Mouse (Mus musculus) heart, adult 2 months (tissue): ENCODE measurements around the gene Trim30c. TPM values are rescaled to one million over a fixed set of nuclear protein-coding genes. Genes with fewer than 3 reads are reported as not detected.

Experiments used
- polyA plus RNA-seq: library from polyadenylated mRNA; depleted of rRNA; stranded (reverse); fragments of >200 nt; gene quantifications from 2 replicates; pipeline ENCODE4 v1.2.3, GENCODE M21; 2012; rRNA removed
- total RNA-seq, 2 experiments: library from RNA; stranded (reverse); gene quantifications; 2 replicates each; pipeline ENCODE4 v1.2.3; 2021

Gene Trim30c
- total and polyA plus RNA-seq, 3 experiments: 0.08 to 0.20 (median 0.18) TPM

Other genes starting within 250 kb of the Trim30c start
- gene Olfm5, start 236.0 kb downstream of the Trim30c start, total RNA-seq: not detected
- gene Olfm5, start 236.0 kb downstream of the Trim30c start, polyA plus RNA-seq: not detected in 2 replicates
- gene Olfr648, start 217.4 kb downstream of the Trim30c start, total RNA-seq: not detected
- gene Olfr648, start 217.4 kb downstream of the Trim30c start, polyA plus RNA-seq: not detected in 2 replicates
- not detected for gene Olfr649, start 204.9 kb downstream of the Trim30c start, total RNA-seq
- not detected in 2 replicates for gene Olfr649, start 204.9 kb downstream of the Trim30c start, polyA plus RNA-seq
- under 1 TPM; 0.10 to 0.34 TPM for gene Trim6, start 182.0 kb downstream of the Trim30c start, total RNA-seq
- gene Trim6, start 182.0 kb downstream of the Trim30c start, polyA plus RNA-seq: 0.33 and 1.3 TPM in 2 replicates
- 1 to 10 TPM; 3.9 to 4.0 TPM for gene Trim34a, start 156.4 kb downstream of the Trim30c start, total RNA-seq
- 2.9 and 5.4 TPM in 2 replicates for gene Trim34a, start 156.4 kb downstream of the Trim30c start, polyA plus RNA-seq
- gene Trim5, start 112.7 kb downstream of the Trim30c start, total RNA-seq: 1 to 10 TPM; 2.1 TPM
- gene Trim5, start 112.7 kb downstream of the Trim30c start, polyA plus RNA-seq: 0.41 and 0.50 TPM in 2 replicates
- gene Trim12a, start 85.4 kb downstream of the Trim30c start, total RNA-seq: 1 to 10 TPM; 5.8 to 6.3 TPM
- 2.9 and 4.0 TPM in 2 replicates for gene Trim12a, start 85.4 kb downstream of the Trim30c start, polyA plus RNA-seq
- under 1 TPM in 1 of 2 experiments, not detected in 1; 0.39 TPM for gene Trim34b, start 71.4 kb downstream of the Trim30c start, total RNA-seq
- gene Trim34b, start 71.4 kb downstream of the Trim30c start, polyA plus RNA-seq: 2.2 and 3.5 TPM in 2 replicates
- 1 to 10 TPM; 4.1 to 5.5 TPM for gene Trim12c, start 47.5 kb downstream of the Trim30c start, total RNA-seq
- gene Trim12c, start 47.5 kb downstream of the Trim30c start, polyA plus RNA-seq: 2.6 and 4.2 TPM in 2 replicates
- under 1 TPM; 0.14 to 0.23 TPM for gene Trim30b, start 31.0 kb downstream of the Trim30c start, total RNA-seq
- 0.21 and 0.23 TPM in 2 replicates for gene Trim30b, start 31.0 kb downstream of the Trim30c start, polyA plus RNA-seq
- gene Trim30a, start 64.4 kb upstream of the Trim30c start, total RNA-seq: 1 to 10 TPM; 3.5 to 3.6 TPM
- 2.6 and 5.3 TPM in 2 replicates for gene Trim30a, start 64.4 kb upstream of the Trim30c start, polyA plus RNA-seq
- under 1 TPM; 0.37 to 0.75 TPM for gene Trim30d, start 107.0 kb upstream of the Trim30c start, total RNA-seq
- gene Trim30d, start 107.0 kb upstream of the Trim30c start, polyA plus RNA-seq: 0.62 and 0.76 TPM in 2 replicates
- not detected for gene Olfr651, start 149.3 kb upstream of the Trim30c start, total RNA-seq
- not detected in 2 replicates for gene Olfr651, start 149.3 kb upstream of the Trim30c start, polyA plus RNA-seq
- gene Olfr652, start 160.1 kb upstream of the Trim30c start, total RNA-seq: not detected
- gene Olfr652, start 160.1 kb upstream of the Trim30c start, polyA plus RNA-seq: not detected in 2 replicates
- gene Olfr653, start 176.5 kb upstream of the Trim30c start, total RNA-seq: not detected
- gene Olfr653, start 176.5 kb upstream of the Trim30c start, polyA plus RNA-seq: not detected in 2 replicates
- gene Olfr654, start 186.2 kb upstream of the Trim30c start, total RNA-seq: not detected
- not detected in 2 replicates for gene Olfr654, start 186.2 kb upstream of the Trim30c start, polyA plus RNA-seq
- not detected for gene Olfr655, start 200.9 kb upstream of the Trim30c start, total RNA-seq
- not detected in 2 replicates for gene Olfr655, start 200.9 kb upstream of the Trim30c start, polyA plus RNA-seq
- not detected for gene Olfr656, start 213.1 kb upstream of the Trim30c start, total RNA-seq
- gene Olfr656, start 213.1 kb upstream of the Trim30c start, polyA plus RNA-seq: not detected in 2 replicates
- gene Olfr657, start 224.0 kb upstream of the Trim30c start, total RNA-seq: not detected
- gene Olfr657, start 224.0 kb upstream of the Trim30c start, polyA plus RNA-seq: not detected in 2 replicates
- not detected for gene Olfr658, start 246.5 kb upstream of the Trim30c start, total RNA-seq
- gene Olfr658, start 246.5 kb upstream of the Trim30c start, polyA plus RNA-seq: not detected in 2 replicates